Mouse (Mus musculus) heart, adult 18-20 months (tissue): ENCODE measurements around the gene Ift140. TPM values are rescaled to one million over a fixed set of nuclear protein-coding genes. Genes with fewer than 3 reads are reported as not detected.
"Not testable (repeated sequence)": the region's sequence is repeated elsewhere in the genome, so short reads cannot be mapped to it uniquely, and the experiment has no call there.

Experiments used
- DNase-seq, 2 experiments: peaks; one replicate each; pipeline ENCODE4 v3.0.0; 2021 to 2022; ENCODE audit warnings: mixed read lengths in 1 of 2
- total RNA-seq, 2 experiments: library from RNA; stranded (reverse); gene quantifications; 2 replicates each; pipeline ENCODE4 v1.2.3; 2021

Ift140 gene
- total RNA-seq, 2 experiments from 2014 or later: 3.5 to 5.5 TPM

GRCm38 (mm10) chr17:25115664-25116432, 100.0 kb downstream of the Ift140 start, which contains the start of gene Telo2:
TSS of gene Telo2 (minus strand) at chr17:25115967.
- DNase-seq: peak; percentile 95 to 98

GRCm38 (mm10) chr17:25117263-25117662, 101.4 kb downstream of the Ift140 start:
- peak; percentile 13 to 26 for DNase-seq

GRCm38 (mm10) chr17:25120406-25120805, 104.5 kb downstream of the Ift140 start, which contains the start of gene Ptx4:
TSS of gene Ptx4 (plus strand) at chr17:25120760.
- peak in 1 of 2 experiments; percentile 31 for DNase-seq

- peak in 1 of 2 experiments; percentile 41 for DNase-seq
Measured at GRCm38 (mm10) chr17:25123979-25124378, 108.1 kb downstream of the Ift140 start.

- DNase-seq: not testable (repeated sequence)
Measured at GRCm38 (mm10) chr17:25125442-25126060, 109.7 kb downstream of the Ift140 start.

GRCm38 (mm10) chr17:25127079-25127478, 111.2 kb downstream of the Ift140 start:
- peak; percentile 31 to 50 for DNase-seq

GRCm38 (mm10) chr17:25127681-25128080, 111.8 kb downstream of the Ift140 start:
- DNase-seq: no peak

- DNase-seq: no peak
Measured at GRCm38 (mm10) chr17:25130060-25130459, 114.2 kb downstream of the Ift140 start.

- DNase-seq: peak; percentile 96 to 98
Measured at GRCm38 (mm10) chr17:25133275-25133698, 117.4 kb downstream of the Ift140 start, which contains the start of gene Clcn7. TSS of gene Clcn7 (plus strand) at chr17:25133391.

GRCm38 (mm10) chr17:25135622-25136021, 119.7 kb downstream of the Ift140 start:
- DNase-seq: no peak

GRCm38 (mm10) chr17:25138803-25139202, 122.9 kb downstream of the Ift140 start:
- DNase-seq: no peak

- DNase-seq: no peak
Measured at GRCm38 (mm10) chr17:25139960-25140359, 124.1 kb downstream of the Ift140 start.

Other genes with a start within 250 kb of the Ift140 start
- gene Meiob, start 211.8 kb upstream of the Ift140 start, total RNA-seq: under 1 TPM in 1 of 2 experiments, not detected in 1; 0.15 TPM
- 10 to 100 TPM; 86.0 to 91.0 TPM for gene Hagh, start 175.9 kb upstream of the Ift140 start, total RNA-seq
- gene Fahd1, start 165.7 kb upstream of the Ift140 start, total RNA-seq: 10 to 100 TPM; 92.1 to 96.6 TPM
- gene Igfals, start 150.1 kb upstream of the Ift140 start, total RNA-seq: 10 to 100 TPM; 12.0 to 12.4 TPM
- 10 to 100 TPM; 20.0 to 21.3 TPM for gene Nubp2, start 129.7 kb upstream of the Ift140 start, total RNA-seq
- gene Spsb3, start 129.4 kb upstream of the Ift140 start, total RNA-seq: 10 to 100 TPM; 28.1 to 34.0 TPM
- gene Eme2, start 121.0 kb upstream of the Ift140 start, total RNA-seq: 10 to 100 TPM; 18.4 to 22.3 TPM
- gene Mrps34, start 121.0 kb upstream of the Ift140 start, total RNA-seq: 100 to 1,000 TPM in 1 of 2 experiments, 10 to 100 TPM in 1; 99.9 to 125 TPM
- gene Nme3, start 119.6 kb upstream of the Ift140 start, total RNA-seq: 10 to 100 TPM; 33.8 to 36.0 TPM
- 10 to 100 TPM; 55.9 to 64.8 TPM for gene Mapk8ip3, start 79.1 kb upstream of the Ift140 start, total RNA-seq
- gene Jpt2, start 55.4 kb upstream of the Ift140 start, total RNA-seq: 10 to 100 TPM in 1 of 2 experiments, 1 to 10 TPM in 1; 8.9 to 11.2 TPM
- gene Cramp1l, start 297 bp upstream of the Ift140 start, total RNA-seq: 10 to 100 TPM in 1 of 2 experiments, 1 to 10 TPM in 1; 9.5 to 10.7 TPM
- 10 to 100 TPM; 41.5 to 48.0 TPM for gene Tmem204, start 67.5 kb downstream of the Ift140 start, total RNA-seq
- 10 to 100 TPM; 11.1 to 14.5 TPM for gene Telo2, start 99.9 kb downstream of the Ift140 start, total RNA-seq
- 1 to 10 TPM; 2.5 to 3.0 TPM for gene Ptx4, start 104.7 kb downstream of the Ift140 start, total RNA-seq
- gene Clcn7, start 117.3 kb downstream of the Ift140 start, total RNA-seq: 10 to 100 TPM; 26.2 to 31.3 TPM
- not detected for gene Ccdc154, start 146.4 kb downstream of the Ift140 start, total RNA-seq
- not detected for gene Gm38655, start 159.4 kb downstream of the Ift140 start, total RNA-seq
- gene BC003965, start 168.5 kb downstream of the Ift140 start, total RNA-seq: 10 to 100 TPM; 21.3 to 24.1 TPM
- gene Unkl, start 172.3 kb downstream of the Ift140 start, total RNA-seq: 1 to 10 TPM; 7.0 to 8.7 TPM
- 10 to 100 TPM; 14.8 to 15.9 TPM for gene Gnptg, start 224.0 kb downstream of the Ift140 start, total RNA-seq
- 1 to 10 TPM; 7.7 to 9.5 TPM for gene Tsr3, start 224.1 kb downstream of the Ift140 start, total RNA-seq
- gene Baiap3, start 240.3 kb downstream of the Ift140 start, total RNA-seq: 1 to 10 TPM in 1 of 2 experiments, under 1 TPM in 1; 0.62 to 1.3 TPM